In the genomic region with DNA sequence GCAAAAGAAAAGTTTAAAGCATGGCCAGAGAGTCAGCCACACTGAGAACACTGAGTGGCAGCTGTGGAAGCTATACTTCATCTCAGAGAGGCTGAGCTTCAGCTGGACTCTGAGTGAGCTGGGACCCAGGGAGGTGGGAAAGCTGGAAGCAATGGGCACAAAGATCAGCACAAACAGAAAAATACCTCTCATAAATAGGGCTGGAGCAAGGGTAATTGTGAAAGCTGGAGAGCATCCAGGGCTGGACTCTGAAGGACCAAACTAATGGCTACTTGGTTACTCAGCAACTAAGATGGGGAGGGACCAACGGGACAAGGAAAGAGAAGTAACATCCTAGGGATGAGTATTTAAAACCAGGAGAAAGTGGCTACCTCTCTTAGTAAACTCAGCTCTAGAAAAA, we compare ENCODE assay signal across 22 mouse cellular contexts.
A peak's percentile ranks its signal among the peaks of the same experiment; 100 is the strongest.
DNase-seq lines count a peak whose midpoint lies in the region; ATAC-seq lines count a peak whose summit lies in the region.
"Had no signal": no experiment of that assay in that cellular context is flagged by ENCODE, and none has a peak within 500 bp of the region (broad histone marks: within the 10 kb centered on the region; RNA-seq: fewer than 3 reads in every experiment).

No protein-coding gene starts in this region.

- 78% methylated on average over 1 of the region's 1 CpGs for WGBS in heart, embryonic 11.5 days (ENCODE audit: insufficient replicate concordance)
- 68% methylated on average over 1 of the region's 1 CpGs for WGBS in forebrain, embryonic 12.5 days

- peak; percentile 74 for DNase-seq in heart, adult 11 months
- DNase-seq in kidney, adult 8-10 months = peak; percentile 76 to 82
- DNase-seq in kidney, postnatal 4 days = no peak
- DNase-seq in NIH3T3 (ENCODE audit: low read depth) = peak; percentile 14
- peak; percentile 60 for DNase-seq in kidney, postnatal 14 days
- no peak for DNase-seq in gastrocnemius, postnatal 4 days (ENCODE audit: low spot score in 2 of 2)
- DNase-seq: adrenal gland, postnatal 14 days; B cell, adult 2 months; cerebellum, adult 11-12 months; cerebellum, adult 9-10 months; cerebellum, postnatal 25 days; forebrain, postnatal 0 days; gastrocnemius, postnatal 14 days; heart, postnatal 10 days; heart, postnatal 4 days had no signal

- H3K27ac ChIP-seq in heart, embryonic 11.5 days (ENCODE audit: low read depth, low read length) = no peak overlapping the region
- H3K27ac ChIP-seq in forebrain, embryonic 12.5 days = no peak overlapping the region
- H3K27ac ChIP-seq: embryonic facial prominence, embryonic 13.5 days; forebrain, embryonic 13.5 days; hindbrain, embryonic 12.5 days had no signal

- ATAC-seq in heart, embryonic 11.5 days (replicated peaks; ENCODE audit: insufficient number of reproducible peaks, low FRiP score, low TSS enrichment) = no peak
- no peak for ATAC-seq in forebrain, embryonic 12.5 days (ENCODE audit: low FRiP score)
- ATAC-seq: CD4-positive, CD25-positive, alpha-beta regulatory T cell, adult 4 months; forebrain, embryonic 13.5 days; forebrain, postnatal 0 days had no signal

- H3K9ac ChIP-seq in heart, embryonic 11.5 days (ENCODE audit: low read depth, low read length) = no peak overlapping the region
- H3K9ac ChIP-seq in forebrain, embryonic 12.5 days = no peak overlapping the region
- H3K9ac ChIP-seq: embryonic facial prominence, embryonic 13.5 days; forebrain, embryonic 13.5 days; forebrain, postnatal 0 days; hindbrain, embryonic 12.5 days had no signal

- no peaks in the 10 kb centered on the region for H3K36me3 ChIP-seq in heart, embryonic 11.5 days (ENCODE audit: control insufficient read depth, insufficient read depth, low read length)
- H3K36me3 ChIP-seq in forebrain, embryonic 12.5 days (replicated peaks) = no peaks in the 10 kb centered on the region
- H3K36me3 ChIP-seq: embryonic facial prominence, embryonic 13.5 days; hindbrain, embryonic 12.5 days had no signal

- no peaks in the 10 kb centered on the region for H3K9me3 ChIP-seq in heart, embryonic 11.5 days (replicated peaks; ENCODE audit: control insufficient read depth, low read length)
- H3K9me3 ChIP-seq in forebrain, embryonic 12.5 days = no peaks in the 10 kb centered on the region
- H3K9me3 ChIP-seq: embryonic facial prominence, embryonic 13.5 days; forebrain, embryonic 13.5 days; G1E; hindbrain, embryonic 12.5 days had no signal

- no peak overlapping the region for H3K4me3 ChIP-seq in heart, embryonic 11.5 days (ENCODE audit: low read depth, low read length)
- H3K4me3 ChIP-seq in forebrain, embryonic 12.5 days (replicated peaks) = no peak overlapping the region
- H3K4me3 ChIP-seq: embryonic facial prominence, embryonic 13.5 days; forebrain, embryonic 13.5 days; hindbrain, embryonic 12.5 days had no signal

- H3K4me2 ChIP-seq in heart, embryonic 11.5 days = no peak overlapping the region
- H3K4me2 ChIP-seq in forebrain, embryonic 12.5 days = no peak overlapping the region
- H3K4me2 ChIP-seq: embryonic facial prominence, embryonic 13.5 days; forebrain, embryonic 13.5 days; hindbrain, embryonic 12.5 days had no signal

- no peaks in the 10 kb centered on the region for H3K27me3 ChIP-seq in heart, embryonic 11.5 days (ENCODE audit: control insufficient read depth, insufficient read depth, low read length)
- no peaks in the 10 kb centered on the region for H3K27me3 ChIP-seq in forebrain, embryonic 12.5 days
- H3K27me3 ChIP-seq: embryonic facial prominence, embryonic 13.5 days; forebrain, embryonic 13.5 days; hindbrain, embryonic 12.5 days had no signal

- no peaks in the 10 kb centered on the region for H3K4me1 ChIP-seq in heart, embryonic 11.5 days (ENCODE audit: control insufficient read depth, insufficient read depth, low read length)
- 0 out of 2 replicates have a peak, but pooled peaks cover 3% of the 10 kb centered on the region for H3K4me1 ChIP-seq in forebrain, embryonic 12.5 days
- H3K4me1 ChIP-seq: embryonic facial prominence, embryonic 13.5 days; hindbrain, embryonic 12.5 days had no signal

Comparison
In these comparisons a context has a peak if more than half of its experiments do, and no peak if none do; other contexts are left out.
1. DNase-seq: peak in heart, adult 11 months (single experiment), kidney, adult 8-10 months (2 of 2), NIH3T3 (single experiment) and kidney, postnatal 14 days (single experiment); none in kidney, postnatal 4 days (0 of 2) and gastrocnemius, postnatal 4 days (0 of 2).